Mouse (Mus musculus) adrenal gland, adult (tissue): ENCODE results near the gene Ankrd35.
"Not testable (repeated sequence)": the region's sequence is repeated elsewhere in the genome, so short reads cannot be mapped to it uniquely, and the experiment has no call there.

ENCODE experiments used
- DNase-seq, 2 experiments: peaks; one replicate each; pipeline ENCODE4 v3.0.0; 2022 to 2023; ENCODE audit warnings: low spot score in 1 of 2; ENCODE audit not compliant: inconsistent age in 2 of 2

Gene Ankrd35

DNA sequence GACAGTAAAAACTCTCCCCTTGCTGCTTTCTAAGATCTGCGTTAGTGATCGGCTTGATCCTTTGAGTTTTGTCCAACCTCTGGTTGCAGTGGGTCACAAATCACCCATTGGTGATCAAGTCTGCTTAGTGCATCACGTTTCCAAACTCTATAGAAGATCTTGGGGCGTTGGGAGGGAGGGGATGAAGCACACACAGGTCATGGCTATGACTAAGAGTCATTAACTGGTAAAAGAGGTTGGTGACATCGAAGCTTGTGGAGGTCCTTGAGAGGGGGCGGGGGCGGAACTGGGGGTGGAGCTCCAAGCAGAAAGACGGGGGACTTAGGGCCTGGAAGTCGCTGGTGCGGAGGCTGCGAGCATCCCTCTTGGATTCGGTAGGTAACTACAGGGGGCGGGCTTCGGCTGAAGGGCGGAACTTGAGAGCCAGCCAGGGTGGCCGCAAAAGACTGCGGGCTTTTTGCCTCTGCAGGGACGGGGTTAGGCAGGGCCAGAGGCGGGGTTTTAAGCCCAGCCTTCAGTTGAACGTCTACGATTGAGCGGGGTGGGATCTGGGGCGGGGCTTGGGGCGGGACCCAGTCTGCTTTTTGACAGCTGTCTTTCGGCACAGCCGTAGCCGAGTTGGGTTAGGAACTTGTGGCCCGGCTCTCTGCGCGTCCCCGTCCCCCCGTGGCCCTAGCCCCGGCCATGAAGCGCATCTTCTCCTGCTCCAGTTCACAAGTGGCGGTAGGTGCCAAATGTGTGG is at the start of gene Ankrd35:
Gene Ankrd35, plus strand, starts transcription at position 405 of the 742 bp plus-strand sequence.
- DNase-seq, result peak; percentile 81 to 93

DNA sequence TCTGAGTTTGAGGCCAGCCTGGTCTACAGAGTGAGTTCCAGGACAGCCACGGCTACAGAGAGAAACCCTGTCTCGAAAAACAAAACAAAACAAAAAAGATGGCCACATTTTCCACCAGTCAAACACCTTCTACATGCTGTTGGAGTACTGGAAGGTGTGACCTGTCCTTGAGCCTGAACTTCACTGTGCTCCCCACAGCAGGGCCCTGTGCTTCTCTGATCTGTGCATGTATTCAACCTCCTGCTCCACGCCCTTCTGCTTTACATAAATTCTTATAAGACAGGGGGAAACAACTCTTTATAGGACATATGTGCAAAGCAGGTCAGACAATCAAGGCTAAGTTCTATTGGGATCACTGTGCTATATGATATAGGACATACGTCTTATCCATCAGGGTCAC is 46.7 kb upstream of the Ankrd35 start:
- no peak for DNase-seq

DNA sequence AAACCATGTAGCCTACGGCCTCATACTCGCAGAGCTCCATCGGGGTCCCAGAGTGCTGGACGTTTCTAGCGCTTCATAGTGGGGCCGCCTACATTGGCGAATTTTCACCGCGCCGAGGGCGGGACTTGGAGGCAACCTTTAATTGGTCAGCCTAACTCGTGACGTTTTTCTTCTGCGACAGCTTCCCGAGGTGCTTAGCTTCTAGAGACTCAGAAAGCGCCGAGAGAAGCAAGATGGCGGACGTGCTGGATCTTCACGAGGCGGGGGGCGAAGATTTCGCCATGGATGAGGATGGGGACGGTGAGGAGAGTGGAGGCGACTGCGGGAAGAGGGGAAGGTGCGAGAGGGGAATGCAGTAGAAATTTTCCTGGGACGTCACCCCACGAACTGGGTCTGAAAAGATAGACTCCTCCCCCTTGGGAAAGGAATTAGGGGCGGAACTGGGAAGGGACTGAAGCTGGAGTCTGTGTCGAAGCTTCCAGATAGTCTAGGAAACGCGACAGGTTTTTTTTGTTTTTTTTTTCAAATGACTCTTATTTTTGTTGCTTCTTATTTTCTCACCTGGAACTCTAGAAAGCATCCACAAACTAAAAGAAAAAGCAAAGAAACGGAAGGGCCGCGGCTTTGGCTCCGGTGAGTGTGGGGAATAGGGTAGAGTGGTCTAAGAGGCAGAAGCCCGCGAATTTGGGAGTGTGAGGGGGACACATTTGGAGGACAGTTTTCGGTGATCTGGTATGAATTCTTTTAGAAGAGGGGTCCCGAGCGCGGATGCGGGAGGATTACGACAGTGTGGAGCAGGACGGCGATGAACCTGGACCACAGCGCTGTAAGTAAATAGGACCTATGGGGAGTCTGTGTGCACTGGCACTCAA is 40.0 kb upstream of the Ankrd35 start, which contains the start of gene Rbm8a:
Gene Rbm8a, plus strand, starts transcription at position 205 of the 872 bp plus-strand sequence.
- DNase-seq, result peak; percentile 96 to 99

DNA sequence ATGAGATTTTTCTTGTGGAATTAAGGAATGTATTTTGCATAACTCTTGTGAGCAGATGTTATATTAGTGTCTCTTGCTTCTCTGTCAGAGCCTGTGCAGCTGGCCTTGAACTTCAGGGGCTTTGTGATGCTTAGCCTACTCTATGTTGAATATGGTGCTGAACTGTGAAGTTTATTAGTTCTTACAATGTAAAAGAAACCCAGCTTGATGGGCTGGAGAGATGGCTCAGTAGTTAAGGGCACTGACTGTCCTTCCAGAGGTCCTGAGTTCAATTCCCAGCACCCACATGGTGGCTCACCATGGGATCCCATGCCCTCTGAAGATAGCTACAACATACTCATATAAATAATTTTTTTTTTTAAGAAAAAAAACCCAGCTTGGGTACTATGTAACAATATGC is 37.9 kb upstream of the Ankrd35 start:
- no peak for DNase-seq

DNA sequence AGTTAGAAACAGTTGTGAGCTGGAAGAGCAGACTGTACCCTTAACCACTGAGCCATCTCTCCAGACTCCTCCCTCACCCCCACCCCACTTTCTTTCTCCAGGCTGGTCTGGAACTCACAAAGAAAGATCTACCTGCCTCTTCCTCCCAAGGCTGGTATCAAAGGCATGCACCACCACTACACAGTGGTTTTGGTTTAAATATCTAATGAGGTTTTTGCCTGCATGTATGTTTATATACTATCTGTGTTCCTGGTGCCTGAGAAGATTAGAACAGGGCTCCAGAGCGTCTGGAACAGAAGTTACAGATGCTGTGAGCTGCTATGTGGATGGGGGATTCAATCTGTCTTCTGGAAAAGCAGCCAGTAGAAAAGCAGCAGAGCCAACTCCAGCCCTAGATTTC is 35.9 kb upstream of the Ankrd35 start:
- no peak for DNase-seq

DNA sequence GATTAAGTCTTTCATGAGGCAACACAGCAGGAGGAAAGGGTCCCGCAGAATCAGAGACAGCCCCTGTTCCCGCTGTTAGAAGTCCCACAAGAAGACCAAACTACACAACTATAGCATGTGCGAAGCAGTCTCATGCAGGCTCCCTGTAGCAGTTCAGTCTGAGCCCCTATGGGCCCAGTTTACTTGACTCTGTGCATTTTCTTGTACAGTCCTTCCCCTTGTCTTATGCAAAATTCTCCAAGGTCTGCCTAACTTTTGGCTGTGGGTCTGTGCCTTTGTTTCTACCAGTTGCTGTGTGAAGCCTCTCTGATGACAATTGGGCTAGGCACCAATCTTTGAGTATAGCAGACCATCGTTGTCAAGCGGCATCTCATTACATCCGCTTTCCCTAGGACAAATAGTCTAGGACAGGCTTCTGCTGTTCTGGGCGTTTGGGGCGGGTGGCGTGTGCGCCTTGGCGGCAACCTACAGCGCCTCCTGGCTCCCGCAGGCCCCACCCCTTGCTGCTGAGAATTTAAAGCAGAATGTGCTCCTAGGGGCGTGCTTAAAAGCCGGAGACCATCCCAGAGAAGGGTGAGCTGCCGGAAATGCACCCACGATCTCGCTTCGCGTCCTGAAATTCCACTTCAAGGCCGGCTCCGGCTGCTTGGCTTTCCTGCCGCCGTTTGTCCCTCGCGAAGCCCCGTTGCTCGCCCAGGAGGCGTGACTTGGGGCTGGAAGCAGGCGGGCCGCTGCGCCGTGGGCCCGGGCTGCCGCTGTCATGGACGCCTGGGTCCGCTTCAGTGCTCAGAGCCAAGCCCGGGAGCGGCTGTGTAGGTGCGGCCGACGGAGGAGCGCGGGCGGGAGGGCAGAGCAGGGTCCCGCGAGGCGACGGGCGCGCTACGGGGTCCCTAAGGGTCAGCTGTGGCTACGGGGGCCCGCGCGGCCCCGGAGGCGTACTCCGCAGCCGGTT is 34.7 kb upstream of the Ankrd35 start, which contains the start of the genes Pex11b and Gm42957:
Gene Pex11b, plus strand, starts transcription at position 449 of the 952 bp plus-strand sequence.
Gene Gm42957, plus strand, starts transcription at position 547 of the 952 bp plus-strand sequence.
- DNase-seq, result peak; percentile 93 to 98

DNA sequence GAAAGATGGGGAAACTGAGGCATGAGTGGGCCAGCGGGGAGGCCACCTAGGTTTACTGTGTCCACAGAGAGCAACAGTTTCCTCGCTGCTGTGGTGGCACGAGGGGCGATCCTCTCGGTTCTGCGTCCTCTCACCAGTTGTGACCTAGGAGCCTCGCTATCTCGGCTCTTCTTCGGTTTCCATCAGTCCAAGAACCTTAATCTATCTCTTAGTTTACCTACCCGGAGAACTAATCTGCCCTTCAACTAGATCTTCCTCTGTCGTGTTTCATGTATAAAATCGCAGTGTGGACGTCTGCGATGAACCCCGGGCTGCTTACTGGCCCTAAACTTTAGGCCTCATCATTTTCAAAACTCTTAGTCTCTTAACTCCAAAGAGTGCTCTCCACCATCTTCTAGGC is 34.0 kb upstream of the Ankrd35 start:
- DNase-seq, result no peak

DNA sequence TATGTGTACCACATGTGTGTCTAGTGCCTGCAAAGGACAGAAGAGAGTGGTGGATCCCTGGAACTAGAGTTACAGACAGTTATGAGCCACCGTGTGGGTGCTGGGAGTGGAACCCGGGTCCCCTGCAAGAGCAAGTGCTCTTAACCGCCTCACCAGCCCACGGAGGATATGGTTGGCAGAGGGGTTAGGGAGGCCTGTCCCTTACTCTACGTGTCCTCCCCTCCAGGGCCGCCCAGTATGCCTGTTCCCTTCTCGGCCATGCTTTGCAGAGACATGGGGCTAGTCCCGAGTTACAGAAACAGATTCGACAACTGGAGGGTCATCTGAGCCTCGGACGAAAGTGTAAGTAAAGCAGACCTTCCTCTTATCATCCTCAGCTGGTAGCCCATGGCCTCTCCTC is 33.5 kb upstream of the Ankrd35 start:
- no peak for DNase-seq

DNA sequence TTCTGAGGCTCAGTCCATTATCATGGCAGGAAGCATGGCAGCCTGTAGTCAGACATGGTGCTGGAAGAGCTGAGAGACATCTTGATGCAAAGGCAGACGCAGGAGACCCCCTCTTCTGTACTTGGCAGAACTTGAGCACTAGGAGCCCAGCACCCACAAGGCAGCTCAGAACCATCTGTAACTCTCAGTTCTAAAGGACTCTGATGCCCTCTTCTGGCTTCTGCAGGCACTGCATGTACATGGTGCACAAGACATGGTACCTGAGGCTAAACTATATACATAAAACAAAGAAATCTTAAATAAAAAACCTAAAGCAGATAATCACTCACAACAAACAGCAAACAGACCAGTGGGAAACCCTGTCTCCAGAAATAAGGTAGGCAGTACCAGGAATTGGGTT is 30.7 kb upstream of the Ankrd35 start:
- DNase-seq, result peak; percentile 61 to 91

DNA sequence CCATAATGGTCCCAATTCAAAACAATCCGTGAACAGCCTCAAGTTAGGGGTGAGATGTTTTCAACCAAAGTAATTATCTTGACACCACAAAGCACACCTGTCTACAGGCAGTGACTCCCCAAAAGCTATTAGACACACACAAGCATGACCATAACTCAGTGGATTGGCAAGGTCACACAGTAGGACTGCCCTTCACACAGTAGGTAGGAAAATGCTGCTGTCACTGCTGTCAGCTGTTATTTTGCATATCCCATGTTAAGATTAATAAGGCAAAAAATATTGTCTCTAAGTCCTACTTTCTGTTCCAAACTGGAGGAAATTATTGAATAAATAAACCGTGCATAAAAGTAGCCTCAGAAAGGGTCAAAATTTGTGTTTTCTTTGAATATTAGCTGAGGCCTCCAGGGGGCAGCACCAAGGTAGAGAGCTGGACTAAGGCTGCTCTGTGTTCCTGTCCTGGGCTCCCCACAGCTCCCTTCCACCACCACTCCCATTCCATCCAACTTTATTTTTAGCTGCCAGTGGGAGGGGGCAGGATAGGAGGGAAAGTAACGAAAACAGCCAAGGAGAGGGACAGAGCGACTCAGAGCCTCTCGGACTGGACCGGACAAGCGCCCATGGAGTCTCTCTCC is 24.8 kb upstream of the Ankrd35 start, which contains the start of gene Itga10:
Gene Itga10, plus strand, starts transcription at position 567 of the 632 bp plus-strand sequence.
- DNase-seq, result peak in 1 of 2 experiments; percentile 67

DNA sequence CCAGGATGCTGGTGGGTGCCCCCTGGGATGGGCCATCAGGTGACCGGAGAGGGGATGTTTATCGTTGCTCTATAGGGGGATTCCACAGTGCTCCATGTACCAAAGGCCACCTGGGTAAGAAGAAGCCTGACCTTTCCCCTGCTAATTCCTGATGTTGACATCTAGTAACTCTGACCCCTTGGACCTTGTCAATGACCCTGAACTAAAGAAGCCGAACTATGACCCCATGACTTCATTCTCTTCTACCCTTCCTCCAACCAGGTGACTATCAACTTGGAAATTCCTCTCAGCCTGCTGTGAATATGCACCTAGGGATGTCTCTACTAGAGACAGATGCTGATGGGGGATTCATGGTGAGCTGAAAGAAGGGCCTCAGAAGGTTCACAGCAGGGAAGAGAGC is 22.6 kb upstream of the Ankrd35 start:
- DNase-seq, result no peak

DNA sequence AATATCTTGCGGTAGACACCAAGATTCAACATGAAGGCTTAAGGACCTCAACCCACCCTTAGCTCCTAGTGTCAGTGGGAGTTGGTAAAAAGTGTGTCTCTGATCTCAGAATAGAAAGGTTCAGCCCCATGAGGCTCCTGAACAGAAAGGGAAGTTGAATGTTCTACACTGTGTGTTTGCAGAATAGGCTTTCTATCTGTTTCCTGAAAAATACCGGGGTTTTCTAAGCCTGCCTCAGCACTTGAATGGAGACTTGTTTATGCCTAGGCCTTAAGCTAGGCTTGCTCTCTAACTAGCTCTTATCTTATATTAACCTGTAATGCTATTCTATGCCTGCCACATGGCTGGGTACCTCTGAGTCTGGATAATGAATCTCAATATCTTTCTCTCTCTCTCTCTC is 9.0 kb upstream of the Ankrd35 start:
- DNase-seq, result no peak

DNA sequence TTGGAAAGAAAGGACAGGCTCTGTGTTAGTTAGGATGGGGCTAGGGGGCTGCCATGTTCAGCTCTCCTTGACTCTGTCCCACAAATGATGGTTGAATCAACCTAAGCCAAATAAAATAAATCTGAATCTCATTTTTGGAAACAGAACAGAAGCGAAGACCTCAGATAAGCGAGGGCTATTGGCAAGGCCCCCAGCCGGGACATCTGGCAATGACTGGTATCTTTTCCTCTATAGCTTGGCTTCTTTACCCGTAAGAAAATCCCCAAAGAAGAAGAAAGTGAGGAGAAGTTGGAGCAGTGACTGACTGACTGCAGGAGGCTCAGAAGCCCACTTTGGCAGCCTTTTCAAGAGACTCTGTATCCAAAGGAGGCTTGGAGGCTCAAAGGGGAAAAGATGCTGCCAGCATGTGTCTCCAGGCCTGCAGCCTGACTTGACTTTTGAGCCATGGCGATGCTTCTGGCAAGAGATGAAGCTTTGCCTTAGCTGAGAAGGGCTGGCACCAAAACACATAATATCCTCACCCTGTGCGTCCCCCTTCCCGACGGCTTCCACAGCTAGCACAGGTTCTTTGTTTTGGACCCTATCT is 7.1 kb upstream of the Ankrd35 start:
- peak in 1 of 2 experiments; percentile 35 for DNase-seq

DNA sequence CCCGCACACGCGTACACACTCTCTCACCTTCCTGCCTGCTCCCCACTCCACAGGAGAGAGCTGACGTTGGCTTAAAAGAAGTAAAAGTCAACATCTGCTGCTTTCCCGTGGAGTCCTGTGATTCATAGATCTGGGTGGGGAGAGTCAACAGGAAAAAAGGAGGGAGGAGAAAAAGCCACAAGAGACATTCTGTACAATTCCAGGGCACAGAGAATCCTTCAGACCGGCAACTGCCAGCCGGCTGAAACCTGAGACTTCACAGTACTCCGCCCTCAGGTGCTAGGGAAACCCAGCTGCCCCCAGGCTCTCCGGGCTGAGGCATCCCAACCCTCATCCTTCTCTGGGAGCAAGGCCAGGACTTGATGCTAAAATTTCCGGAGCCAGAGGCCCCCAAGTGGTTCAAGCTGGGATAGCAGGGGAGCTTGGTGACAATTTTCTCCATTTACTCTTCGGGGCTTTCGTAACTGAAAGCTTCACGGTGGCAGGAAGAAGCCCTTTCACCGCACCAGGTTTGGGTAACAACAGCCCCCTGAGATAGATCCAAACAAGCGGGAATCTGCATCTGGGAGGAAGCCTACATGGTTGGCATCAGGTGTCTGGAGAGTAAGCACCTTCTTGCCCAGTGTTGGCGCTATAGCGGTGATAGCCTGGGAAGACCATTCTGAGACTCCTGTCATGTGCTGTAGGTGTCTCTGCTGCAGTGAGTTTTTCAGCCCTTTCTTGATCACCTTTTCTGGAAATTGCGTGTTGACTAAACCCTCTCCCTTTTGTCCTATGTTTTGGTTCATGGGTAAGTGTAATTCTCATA is 6.3 kb upstream of the Ankrd35 start:
- DNase-seq, result peak; percentile 78 to 95

DNA sequence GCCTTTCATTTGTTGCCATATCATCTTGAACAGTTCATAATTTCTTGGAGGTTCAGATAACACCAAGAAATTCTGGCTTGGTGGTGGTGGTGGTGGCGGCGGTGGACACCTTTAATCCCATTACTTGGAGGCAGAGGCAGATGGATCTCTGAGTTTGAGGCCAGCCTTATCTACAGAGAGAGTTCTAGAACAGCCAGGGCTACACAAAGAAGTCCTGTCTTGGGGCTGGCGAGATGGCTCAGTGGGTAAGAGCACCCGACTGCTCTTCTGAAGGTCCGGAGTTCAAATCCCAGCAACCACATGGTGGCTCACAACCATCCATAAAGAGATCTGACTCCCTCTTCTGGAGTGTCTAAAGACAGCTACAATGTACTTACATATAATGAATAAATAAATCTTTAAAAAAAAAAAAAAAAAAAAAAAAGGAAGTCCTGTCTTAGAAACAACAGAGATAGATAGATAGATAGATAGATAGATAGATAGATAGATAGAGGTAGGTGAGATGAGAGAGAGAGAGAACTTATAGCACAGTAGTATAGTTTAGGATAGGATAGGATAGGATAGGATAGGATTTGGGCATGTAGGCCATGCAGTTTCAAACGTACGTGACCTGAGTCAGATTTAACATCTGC is 4.1 kb upstream of the Ankrd35 start:
- DNase-seq, result not testable (repeated sequence)

DNA sequence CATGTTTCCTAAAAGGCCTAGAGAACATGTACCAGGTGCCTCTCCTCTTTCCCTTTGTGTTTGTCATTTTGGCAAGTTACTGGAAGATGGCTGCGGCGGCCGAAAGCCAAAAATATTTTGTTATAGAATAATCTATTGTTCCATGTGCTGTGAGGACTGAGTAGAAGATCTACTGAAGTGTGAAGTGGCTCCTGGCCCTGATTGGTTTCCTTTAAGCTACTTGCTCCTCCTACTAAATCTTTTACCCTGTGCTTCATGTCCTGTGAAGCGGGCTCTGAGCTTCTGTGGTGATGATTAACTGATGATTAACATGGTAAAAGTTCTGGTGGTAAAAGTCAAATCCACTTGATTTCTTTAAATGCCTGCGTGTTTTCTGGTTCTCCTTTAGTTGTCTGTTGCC is 3.0 kb upstream of the Ankrd35 start:
- DNase-seq, result no peak

DNA sequence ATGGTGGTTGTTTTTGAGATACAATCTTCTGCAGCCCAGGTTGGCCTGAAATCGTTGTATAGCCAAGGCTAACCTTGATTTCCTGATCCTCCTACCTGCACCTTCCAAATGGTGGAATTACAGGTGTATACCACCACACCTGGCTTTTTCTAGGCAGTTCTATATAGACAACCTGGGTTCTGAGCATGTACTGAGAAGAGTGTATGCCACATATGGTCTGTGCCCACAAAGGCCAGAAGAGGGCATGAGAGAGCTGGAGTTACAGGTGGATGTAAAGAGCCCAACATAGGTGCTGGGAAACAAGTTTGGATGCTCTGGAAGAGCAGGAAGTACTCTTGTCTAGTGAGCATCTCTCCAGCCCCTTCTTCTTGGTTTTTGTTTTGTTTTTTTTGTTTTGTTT is 2.6 kb upstream of the Ankrd35 start:
- DNase-seq, result peak; percentile 34 to 80

DNA sequence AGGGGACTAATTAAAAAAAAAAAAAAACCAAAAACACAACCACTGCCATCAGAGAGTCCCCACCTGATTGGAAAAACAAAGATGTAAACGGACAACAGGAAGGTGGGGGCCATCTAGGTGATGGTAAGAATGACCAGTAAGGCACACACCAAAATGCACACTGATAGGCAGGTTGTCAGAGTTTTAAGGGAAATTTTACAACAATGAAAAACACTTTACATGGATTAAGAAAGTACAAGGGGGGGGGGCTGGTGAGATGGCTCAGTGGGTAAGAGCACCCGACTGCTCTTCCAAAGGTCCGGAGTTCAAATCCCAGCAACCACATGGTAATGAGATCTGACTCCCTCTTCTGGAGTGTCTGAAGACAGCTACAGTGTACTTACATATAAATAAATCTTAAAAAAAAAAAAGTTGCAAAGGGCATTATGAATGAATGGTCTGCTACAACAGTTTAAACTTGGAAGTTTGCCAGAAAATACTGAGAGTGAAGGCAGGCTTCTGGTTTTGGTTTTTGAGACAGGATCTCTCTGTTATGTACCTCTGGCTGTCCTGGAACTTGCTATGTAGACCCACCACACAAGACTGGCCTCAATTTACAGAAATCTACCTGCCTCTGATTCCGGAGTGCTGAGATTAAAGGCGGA is 1.4 kb upstream of the Ankrd35 start:
- DNase-seq, result no peak
